ENCODE assay signal across 8 mouse cellular contexts in the genomic region with DNA sequence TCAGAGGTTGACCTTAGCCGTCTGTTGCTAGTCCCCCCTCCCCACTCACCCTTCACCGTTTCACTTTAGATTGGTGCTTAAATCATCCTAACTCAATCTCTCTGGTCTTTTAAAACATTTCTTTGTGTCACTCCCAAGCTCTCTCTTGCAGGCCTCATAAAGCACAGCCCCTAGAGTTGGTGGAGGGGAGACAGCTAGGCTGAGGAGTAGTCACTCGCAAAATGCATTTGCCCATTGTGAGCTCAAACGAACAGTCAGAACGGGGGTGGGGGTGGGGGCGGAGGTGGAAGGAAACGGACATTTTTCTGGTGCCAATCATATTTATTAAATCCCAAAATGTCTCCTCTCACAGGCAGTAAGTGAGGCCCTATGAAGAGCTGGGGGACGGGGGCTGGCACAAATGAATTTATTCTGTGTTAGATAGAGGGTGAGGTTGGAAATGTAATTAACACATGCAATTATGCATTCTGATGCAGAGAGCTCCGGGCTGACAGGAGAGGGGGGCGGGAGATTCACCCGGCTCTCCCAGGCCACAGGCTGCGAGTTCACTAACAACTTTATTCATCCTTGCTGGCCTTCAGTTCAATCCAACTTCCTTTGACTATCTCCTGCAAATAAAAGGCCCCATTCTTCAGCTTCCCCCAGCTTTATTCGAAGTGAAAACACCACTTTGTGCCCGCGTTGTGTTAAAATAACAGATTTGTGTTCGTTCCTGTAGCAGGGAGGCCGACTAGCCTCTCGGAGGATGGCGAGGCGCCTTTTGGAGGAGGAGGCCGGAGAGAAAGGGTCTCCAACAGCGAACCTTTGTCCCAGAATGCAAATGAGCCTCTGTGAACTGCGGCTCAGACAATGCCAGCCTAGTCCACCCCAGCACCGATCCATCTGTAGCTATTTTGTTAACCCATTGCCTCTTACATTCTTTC.
DNase-seq lines count a peak whose midpoint lies in the region; ATAC-seq and TF ChIP-seq lines count a peak whose summit lies in the region.

No protein-coding gene starts in this region.

- no peak overlapping the region; the same call in 1 of the 2 replicates for H3K27ac ChIP-seq in heart, embryonic 13.5 days (replicated peaks)
- H3K27ac ChIP-seq in heart, adult 2 months = no peak overlapping the region
- H3K27ac ChIP-seq in forebrain, embryonic 16.5 days (ENCODE audit: low read length) = peak overlapping the region; percentile 69
- no peak overlapping the region for H3K27ac ChIP-seq in intestine, embryonic 15.5 days

- no peak for DNase-seq in heart, adult 2 months
- peak; percentile 3 to 30 for DNase-seq in left cerebral cortex, adult 8-10 months (ENCODE audit: low spot score in 2 of 2)
- DNase-seq in right cerebral cortex, adult 2 months (ENCODE audit: low spot score in 2 of 2) = peak; percentile 9 to 21
- DNase-seq in urinary bladder, postnatal 10 days (ENCODE audit: low spot score) = no peak
- DNase-seq in thymus, postnatal 36 days = no peak

- H3K4me1 ChIP-seq in heart, embryonic 13.5 days = peaks cover 35% of the 10 kb centered on the region
- peaks cover 2% of the 10 kb centered on the region; the same call in 1 of the 2 replicates for H3K4me1 ChIP-seq in heart, adult 2 months (ENCODE audit: control insufficient read depth, insufficient read depth, low read length)
- peaks cover 28% of the 10 kb centered on the region for H3K4me1 ChIP-seq in forebrain, embryonic 16.5 days (replicated peaks; ENCODE audit: control insufficient read depth, insufficient read depth, low read length)
- peaks cover 8% of the 10 kb centered on the region; the same call in 1 of the 2 replicates for H3K4me1 ChIP-seq in intestine, embryonic 15.5 days (replicated peaks)

- H3K4me3 ChIP-seq in heart, embryonic 13.5 days = no peak overlapping the region
- H3K4me3 ChIP-seq in heart, adult 2 months = no peak overlapping the region
- H3K4me3 ChIP-seq in forebrain, embryonic 16.5 days (replicated peaks; ENCODE audit: low read length) = no peak overlapping the region
- no peak overlapping the region for H3K4me3 ChIP-seq in intestine, embryonic 15.5 days (replicated peaks)

- no peaks in the 10 kb centered on the region for H3K36me3 ChIP-seq in heart, embryonic 13.5 days
- H3K36me3 ChIP-seq in heart, adult 2 months (ENCODE audit: control insufficient read depth, insufficient read depth, low read length) = no peaks in the 10 kb centered on the region
- no peaks in the 10 kb centered on the region for H3K36me3 ChIP-seq in forebrain, embryonic 16.5 days (ENCODE audit: control insufficient read depth, insufficient read depth)
- H3K36me3 ChIP-seq in intestine, embryonic 15.5 days = no peaks in the 10 kb centered on the region

- no peaks in the 10 kb centered on the region for H3K79me2 ChIP-seq in heart, adult 2 months (replicated peaks; ENCODE audit: control insufficient read depth, insufficient read depth, low read length)

- H3K9ac ChIP-seq in heart, embryonic 13.5 days = peak overlapping the region; percentile 56
- H3K9ac ChIP-seq in heart, adult 2 months (ENCODE audit: low read depth, low read length) = no peak overlapping the region
- peak overlapping the region; percentile 37; the same call in 1 of the 2 replicates for H3K9ac ChIP-seq in forebrain, embryonic 16.5 days (replicated peaks; ENCODE audit: low read depth, low read length)
- H3K9ac ChIP-seq in intestine, embryonic 15.5 days = no peak overlapping the region

- H3K27me3 ChIP-seq in heart, embryonic 13.5 days (replicated peaks) = peaks cover 30% of the 10 kb centered on the region
- H3K27me3 ChIP-seq in heart, adult 2 months (ENCODE audit: control insufficient read depth, insufficient read depth, low read length) = no peaks in the 10 kb centered on the region
- H3K27me3 ChIP-seq in forebrain, embryonic 16.5 days (replicated peaks; ENCODE audit: control insufficient read depth, insufficient read depth, low read length) = peaks cover 8% of the 10 kb centered on the region
- peaks cover 6% of the 10 kb centered on the region for H3K27me3 ChIP-seq in intestine, embryonic 15.5 days (replicated peaks)

- intact Hi-C loops in heart, adult 2 months (cut with DNase I) = no loop called here

- 30% methylated on average over 24 of the region's 24 CpGs for whole genome bisulfite sequencing in heart, embryonic 13.5 days
- WGBS in heart, adult 2 months = 46% methylated on average over 24 of the region's 24 CpGs
- WGBS in forebrain, embryonic 16.5 days = 2% methylated on average over 24 of the region's 24 CpGs
- 32% methylated on average over 24 of the region's 24 CpGs for WGBS in intestine, embryonic 15.5 days

- TF ChIP-seq EP300 in heart, adult 2 months (IDR thresholded peaks at IDR 0.05; ENCODE audit: insufficient read depth, low read depth, low read length) = no peak

- no peaks in the 10 kb centered on the region for H3K9me3 ChIP-seq in heart, embryonic 13.5 days
- 0 out of 2 replicates have a peak, but pooled peaks cover 3% of the 10 kb centered on the region for H3K9me3 ChIP-seq in forebrain, embryonic 16.5 days (ENCODE audit: control insufficient read depth, low read length)
- no peaks in the 10 kb centered on the region for H3K9me3 ChIP-seq in intestine, embryonic 15.5 days

- no peak for TF ChIP-seq CTCF in heart, adult 2 months (IDR thresholded peaks at IDR 0.05)

- no peak for ATAC-seq in heart, embryonic 13.5 days (ENCODE audit: extremely low read depth, insufficient number of reproducible peaks, low FRiP score, low TSS enrichment)
- ATAC-seq in forebrain, embryonic 16.5 days = peak; percentile 87
- no peak for ATAC-seq in intestine, embryonic 15.5 days

- H3K4me2 ChIP-seq in heart, embryonic 13.5 days = peak overlapping the region; percentile 24
- peak overlapping the region; percentile 41 for H3K4me2 ChIP-seq in forebrain, embryonic 16.5 days (ENCODE audit: low read length)
- no peak overlapping the region for H3K4me2 ChIP-seq in intestine, embryonic 15.5 days (replicated peaks)

- TF ChIP-seq POLR2A in heart, adult 2 months (IDR thresholded peaks at IDR 0.05; ENCODE audit: insufficient read depth, low read depth, low read length) = no peak

Comparison
In these comparisons a context has a peak if more than half of its experiments do, and no peak if none do; other contexts are left out.
1. H3K9ac ChIP-seq: peak in heart, embryonic 13.5 days (single experiment) and forebrain, embryonic 16.5 days (single experiment); none in heart, adult 2 months (single experiment) and intestine, embryonic 15.5 days (single experiment).
2. DNase-seq: peak in left cerebral cortex, adult 8-10 months (2 of 2) and right cerebral cortex, adult 2 months (2 of 2); none in heart, adult 2 months (0 of 2), urinary bladder, postnatal 10 days (single experiment) and thymus, postnatal 36 days (0 of 2).